Mouse (Mus musculus): ENCODE data around the gene Hes7. TPM values are rescaled to one million over a fixed set of nuclear protein-coding genes. Genes with fewer than 3 reads are reported as not detected.
A peak's percentile ranks its signal among the peaks of the same experiment; 100 is the strongest.

The Hes7 gene
- polyA plus RNA-seq, 1 experiment from 2014 or later = 0.61 TPM

DNA sequence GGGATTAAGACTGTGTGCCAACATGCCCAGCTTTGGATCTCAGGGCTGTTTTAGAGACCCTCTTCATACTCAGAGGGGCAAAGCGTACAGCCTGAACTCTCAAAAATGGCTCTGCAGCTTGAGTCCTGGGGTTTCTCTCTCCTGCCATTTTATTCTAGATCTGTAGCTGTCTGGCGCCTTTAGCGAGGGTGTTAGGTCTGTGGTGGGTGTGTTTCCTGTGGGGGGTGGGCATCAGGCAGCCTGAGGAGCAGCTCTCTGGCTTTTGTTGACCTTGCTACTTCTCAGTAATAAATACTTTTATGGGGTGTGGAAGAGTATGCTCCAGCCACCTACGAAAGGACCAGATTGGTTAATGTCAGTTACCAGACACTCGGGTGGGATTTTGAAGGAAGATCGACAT is 42.2 kb upstream of the Hes7 start:
- Histone ChIP-seq H3K9ac (no peak overlapping the region), H3K4me1 (replicated peaks) (peaks cover 19% of the 10 kb centered on the region), H3K27ac (replicated peaks) (no peak overlapping the region), H3K36me3 (no peaks in the 10 kb centered on the region), H3K4me2 (no peak overlapping the region), H3K4me3 (no peak overlapping the region), H3K27me3 (no peaks in the 10 kb centered on the region), H3K9me3 (no peaks in the 10 kb centered on the region)
- 75% methylated on average over 6 of the region's 6 CpGs for WGBS
- ATAC-seq (ENCODE audit: low read depth) = no peak

DNA sequence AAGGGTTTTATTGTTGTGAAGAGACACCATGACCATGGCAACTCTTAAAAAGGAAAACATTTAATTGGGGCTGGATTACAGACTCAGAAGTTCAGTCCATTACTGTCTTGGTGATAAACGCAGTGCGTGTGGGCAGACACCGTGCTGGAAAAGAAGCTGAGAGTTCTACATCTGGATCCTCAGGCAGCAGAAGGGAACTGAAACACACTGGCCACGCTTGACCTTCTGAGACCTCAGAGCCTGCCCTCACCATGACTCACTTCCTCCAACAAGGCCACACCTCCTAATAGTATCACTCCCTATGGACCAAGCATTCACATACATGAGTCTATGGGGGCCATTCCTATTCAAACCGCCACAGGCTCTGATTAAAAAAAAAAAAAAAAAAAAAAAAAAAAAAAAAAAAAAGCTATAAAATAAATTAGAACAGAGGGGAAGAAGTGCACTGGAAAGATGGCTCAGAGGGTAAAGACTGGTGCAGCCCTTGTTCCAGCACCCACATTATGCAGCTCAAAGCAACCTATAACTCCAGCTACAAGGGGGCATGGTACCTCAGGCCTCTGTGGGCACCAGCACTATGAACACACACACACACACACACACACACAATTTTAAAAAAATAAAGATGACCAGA is 41.3 kb upstream of the Hes7 start:
- Histone ChIP-seq H3K27me3 (no peaks in the 10 kb centered on the region), H3K9me3 (no peaks in the 10 kb centered on the region), H3K9ac (no peak overlapping the region), H3K36me3 (no peaks in the 10 kb centered on the region), H3K4me1 (replicated peaks) (peaks cover 13% of the 10 kb centered on the region), H3K27ac (replicated peaks) (no peak overlapping the region), H3K4me2 (no peak overlapping the region), H3K4me3 (no peak overlapping the region)
- WGBS = 65% methylated on average over 5 of the region's 5 CpGs
- ATAC-seq (ENCODE audit: low read depth) = no peak

DNA sequence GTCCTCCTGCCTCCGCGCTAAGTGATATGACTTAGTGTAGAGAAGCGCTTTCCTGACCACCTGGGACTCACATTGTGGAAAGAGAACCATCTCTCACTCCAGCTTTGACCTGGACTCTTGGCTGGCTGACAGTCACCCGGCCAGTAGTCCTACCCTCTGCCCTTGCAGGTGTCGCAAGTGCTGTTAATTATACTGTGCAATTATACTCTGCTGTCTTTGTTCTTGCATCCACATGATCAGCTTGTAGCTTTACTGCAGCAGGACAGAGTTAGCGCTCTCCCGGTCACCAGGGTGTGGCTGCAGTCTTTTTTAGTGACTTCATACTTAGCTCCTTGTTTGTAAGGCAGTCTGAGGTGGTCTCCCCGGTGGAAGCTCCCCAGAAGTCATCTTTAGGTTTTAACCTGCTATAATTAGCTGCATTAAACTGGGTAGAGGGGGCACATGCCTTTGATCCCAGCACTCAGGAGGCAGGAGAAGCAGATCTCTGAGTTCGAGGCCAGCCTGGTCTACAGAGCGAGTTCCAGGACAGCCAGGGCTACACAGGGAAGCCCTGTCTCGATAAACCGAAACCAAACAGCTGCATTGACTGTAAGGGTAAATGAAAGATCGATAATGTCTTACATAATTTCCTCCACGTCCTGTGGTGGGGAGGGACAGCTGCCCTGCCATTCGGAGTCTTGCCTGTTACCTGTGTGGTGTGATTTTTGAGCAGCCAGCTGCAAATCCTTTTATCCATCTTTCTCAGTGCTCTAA is 39.9 kb upstream of the Hes7 start:
- H3K27ac ChIP-seq (replicated peaks) = no peak overlapping the region
- no peak for ATAC-seq (ENCODE audit: low read depth)
- 76% methylated on average over 15 of the region's 15 CpGs for WGBS
- no peaks in the 10 kb centered on the region for H3K9me3 ChIP-seq
- H3K4me1 ChIP-seq (replicated peaks) = 0 out of 2 replicates have a peak, but pooled peaks cover 4% of the 10 kb centered on the region
- no peak overlapping the region for H3K4me3 ChIP-seq
- no peaks in the 10 kb centered on the region for H3K27me3 ChIP-seq
- no peaks in the 10 kb centered on the region for H3K36me3 ChIP-seq
- no peak overlapping the region for H3K4me2 ChIP-seq
- H3K9ac ChIP-seq = peak overlapping the region; percentile 5; the same call in 1 of the 2 replicates

DNA sequence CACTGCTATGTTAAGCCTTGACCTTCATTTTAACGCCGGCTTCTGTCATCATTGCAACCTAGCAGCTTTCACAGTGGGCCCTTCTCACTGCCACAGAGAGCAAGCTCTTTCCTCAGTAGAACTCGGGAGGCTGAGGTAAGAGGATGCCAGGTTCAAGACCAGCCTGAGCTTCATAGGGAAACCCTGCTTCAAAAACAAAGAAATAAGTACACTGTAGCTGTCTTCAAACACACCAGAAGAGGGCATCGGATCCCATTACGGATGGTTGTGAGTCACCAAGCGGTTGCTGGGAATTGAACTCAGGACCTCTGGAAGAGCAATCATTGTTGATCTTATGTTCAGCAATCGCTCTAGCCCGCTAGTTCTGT is 39.4 kb upstream of the Hes7 start:
- 87% methylated on average over 8 of the region's 8 CpGs for WGBS
- Histone ChIP-seq H3K4me1 (replicated peaks) (0 out of 2 replicates have a peak, but pooled peaks cover 4% of the 10 kb centered on the region), H3K27ac (replicated peaks) (no peak overlapping the region), H3K27me3 (no peaks in the 10 kb centered on the region), H3K4me3 (no peak overlapping the region), H3K4me2 (no peak overlapping the region), H3K9ac (no peak overlapping the region), H3K36me3 (no peaks in the 10 kb centered on the region), H3K9me3 (no peaks in the 10 kb centered on the region)
- ATAC-seq (ENCODE audit: low read depth) = no peak

DNA sequence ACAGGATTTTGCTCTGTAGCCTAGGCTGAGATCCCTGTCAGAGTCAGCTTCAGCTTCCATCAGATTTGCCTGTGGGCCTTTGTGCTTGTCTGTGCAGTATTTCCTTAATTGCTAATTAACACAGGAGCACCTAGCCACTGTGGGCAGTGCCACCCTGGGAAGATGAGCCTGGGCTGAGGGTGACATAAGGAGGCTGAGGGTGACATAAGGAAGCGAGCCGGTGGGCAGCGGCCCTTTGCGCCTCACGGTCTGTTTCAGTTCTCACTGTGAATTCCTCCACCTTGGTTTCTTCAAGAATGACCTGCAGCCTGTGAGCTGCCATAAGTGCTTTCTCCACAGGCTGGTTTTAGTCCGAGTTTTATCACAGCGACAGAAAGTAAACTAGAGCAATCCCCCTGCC is 38.6 kb upstream of the Hes7 start:
- no peak for ATAC-seq (ENCODE audit: low read depth)
- no peak overlapping the region for H3K4me2 ChIP-seq
- no peak overlapping the region for H3K9ac ChIP-seq
- H3K4me1 ChIP-seq (replicated peaks) = no peaks in the 10 kb centered on the region
- H3K27me3 ChIP-seq = no peaks in the 10 kb centered on the region
- no peak overlapping the region for H3K4me3 ChIP-seq
- no peak overlapping the region for H3K27ac ChIP-seq (replicated peaks)
- H3K36me3 ChIP-seq = no peaks in the 10 kb centered on the region
- WGBS = 85% methylated on average over 7 of the region's 7 CpGs
- H3K9me3 ChIP-seq = no peaks in the 10 kb centered on the region

DNA sequence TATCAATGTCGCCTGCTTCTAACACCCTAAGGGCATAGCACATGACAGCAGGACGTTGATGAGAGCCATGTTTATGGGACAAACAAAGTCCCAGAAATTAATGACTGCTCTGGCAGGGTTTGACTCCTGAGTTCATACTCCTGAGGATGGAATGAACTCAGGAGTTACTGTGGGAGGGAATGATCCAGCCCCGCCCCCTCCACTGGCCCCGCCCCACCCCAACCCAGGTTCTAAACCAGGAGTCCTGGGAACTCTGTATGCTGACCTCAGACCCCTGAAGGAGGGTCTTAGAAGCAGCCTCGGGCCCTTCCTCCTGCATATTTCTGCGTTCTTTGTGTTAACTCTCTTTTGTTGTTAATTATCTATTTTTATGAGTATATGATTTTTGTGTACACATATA is 34.6 kb upstream of the Hes7 start:
- Histone ChIP-seq H3K27ac (replicated peaks) (no peak overlapping the region), H3K4me3 (no peak overlapping the region), H3K36me3 (peaks cover 11% of the 10 kb centered on the region), H3K4me1 (replicated peaks) (peaks cover 29% of the 10 kb centered on the region), H3K4me2 (no peak overlapping the region), H3K9me3 (no peaks in the 10 kb centered on the region), H3K9ac (no peak overlapping the region), H3K27me3 (no peaks in the 10 kb centered on the region)
- ATAC-seq (ENCODE audit: low read depth) = no peak
- 64% methylated on average over 6 of the region's 6 CpGs for WGBS

DNA sequence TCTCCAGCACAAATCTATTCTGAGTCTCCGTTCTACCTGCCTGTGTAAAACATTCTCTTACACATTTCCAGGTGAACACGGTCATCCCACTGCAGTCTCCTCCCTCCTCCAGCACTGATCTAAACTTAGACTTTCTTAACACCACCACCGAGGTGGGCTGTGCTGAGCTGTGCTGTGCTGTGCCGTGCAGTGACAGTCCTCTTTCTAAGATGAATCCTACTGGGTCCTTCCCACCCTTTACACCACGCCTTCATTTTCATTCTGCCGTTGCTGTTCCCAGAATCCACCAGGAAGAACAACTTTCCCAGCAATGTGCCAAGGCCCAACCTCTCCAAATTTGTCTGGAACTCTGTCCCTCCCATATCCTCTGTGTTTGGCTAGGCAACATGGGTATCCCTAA is 33.8 kb upstream of the Hes7 start:
- no peaks in the 10 kb centered on the region for H3K9me3 ChIP-seq
- ATAC-seq (ENCODE audit: low read depth) = no peak
- H3K4me1 ChIP-seq (replicated peaks) = peaks cover 37% of the 10 kb centered on the region
- H3K27ac ChIP-seq (replicated peaks) = peak overlapping the region; percentile 97; the same call in 1 of the 2 replicates
- H3K36me3 ChIP-seq = peaks cover 18% of the 10 kb centered on the region
- H3K27me3 ChIP-seq = no peaks in the 10 kb centered on the region
- H3K4me2 ChIP-seq = no peak overlapping the region
- 60% methylated on average over 6 of the region's 6 CpGs for WGBS
- 0 out of 2 replicates have a peak overlapping the region, but pooled peaks have one; percentile 8 for H3K9ac ChIP-seq
- H3K4me3 ChIP-seq = no peak overlapping the region

DNA sequence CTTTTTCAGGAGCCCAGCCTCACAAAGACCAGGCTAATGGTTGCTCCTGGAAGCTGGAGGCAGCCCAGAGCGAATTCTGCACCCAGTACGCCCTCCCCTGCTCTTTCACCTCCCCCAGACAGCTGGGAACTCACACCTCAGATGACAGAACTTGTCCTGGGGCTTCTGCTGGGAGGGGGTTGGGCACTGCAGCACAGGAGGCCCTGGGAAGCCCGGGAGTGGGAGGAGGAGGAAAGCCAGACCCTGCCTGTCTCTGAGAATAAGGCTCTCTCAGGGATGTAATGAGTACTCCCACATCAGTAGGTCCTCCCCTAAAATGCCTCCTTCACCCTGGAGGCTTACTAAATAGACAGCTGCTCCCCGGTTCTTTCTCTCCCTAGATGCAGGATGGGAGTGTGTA is 33.1 kb upstream of the Hes7 start:
- ATAC-seq (ENCODE audit: low read depth) = no peak
- Histone ChIP-seq H3K9ac (0 out of 2 replicates have a peak overlapping the region, but pooled peaks have one; percentile 32), H3K27ac (replicated peaks) (peak overlapping the region; percentile 97)

DNA sequence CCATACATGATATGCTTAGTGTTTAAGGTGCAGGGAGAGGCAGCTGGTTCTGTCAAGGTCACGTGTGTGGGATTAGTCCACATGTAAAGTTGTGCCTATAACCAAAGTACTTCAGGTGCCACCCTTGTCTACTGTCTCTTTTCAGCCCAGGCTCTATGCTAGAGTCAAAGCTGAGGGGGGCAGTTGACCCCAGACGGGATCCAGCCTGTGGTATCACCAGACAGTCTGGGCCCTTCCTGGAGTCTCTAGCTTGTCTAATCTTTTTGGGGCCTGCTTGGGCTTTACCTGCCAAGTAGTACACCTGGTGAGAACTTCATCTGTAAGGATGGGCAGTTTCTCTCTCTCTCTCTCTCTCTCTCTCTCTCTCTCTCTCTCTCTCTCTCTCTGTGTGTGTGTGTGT is 32.6 kb upstream of the Hes7 start:
- no peaks in the 10 kb centered on the region for H3K9me3 ChIP-seq
- H3K4me1 ChIP-seq (replicated peaks) = peaks cover 44% of the 10 kb centered on the region
- H3K4me2 ChIP-seq = peak overlapping the region; percentile 98
- peak overlapping the region; percentile 98 for H3K4me3 ChIP-seq
- no peak for ATAC-seq (ENCODE audit: low read depth)
- H3K36me3 ChIP-seq = peaks cover 28% of the 10 kb centered on the region
- peak overlapping the region; percentile 100 for H3K9ac ChIP-seq
- H3K27me3 ChIP-seq = no peaks in the 10 kb centered on the region
- H3K27ac ChIP-seq (replicated peaks) = peak overlapping the region; percentile 97
- 63% methylated on average over 2 of the region's 2 CpGs for WGBS

More for the DNA sequence above, 33.1 kb upstream of the Hes7 start:
- 34% methylated on average over 4 of the region's 4 CpGs for whole genome bisulfite sequencing
- H3K36me3 ChIP-seq = peaks cover 25% of the 10 kb centered on the region
- H3K27me3 ChIP-seq = no peaks in the 10 kb centered on the region
- H3K4me1 ChIP-seq (replicated peaks) = peaks cover 44% of the 10 kb centered on the region
- H3K4me3 ChIP-seq = no peak overlapping the region
- no peaks in the 10 kb centered on the region for H3K9me3 ChIP-seq
- H3K4me2 ChIP-seq = no peak overlapping the region

DNA sequence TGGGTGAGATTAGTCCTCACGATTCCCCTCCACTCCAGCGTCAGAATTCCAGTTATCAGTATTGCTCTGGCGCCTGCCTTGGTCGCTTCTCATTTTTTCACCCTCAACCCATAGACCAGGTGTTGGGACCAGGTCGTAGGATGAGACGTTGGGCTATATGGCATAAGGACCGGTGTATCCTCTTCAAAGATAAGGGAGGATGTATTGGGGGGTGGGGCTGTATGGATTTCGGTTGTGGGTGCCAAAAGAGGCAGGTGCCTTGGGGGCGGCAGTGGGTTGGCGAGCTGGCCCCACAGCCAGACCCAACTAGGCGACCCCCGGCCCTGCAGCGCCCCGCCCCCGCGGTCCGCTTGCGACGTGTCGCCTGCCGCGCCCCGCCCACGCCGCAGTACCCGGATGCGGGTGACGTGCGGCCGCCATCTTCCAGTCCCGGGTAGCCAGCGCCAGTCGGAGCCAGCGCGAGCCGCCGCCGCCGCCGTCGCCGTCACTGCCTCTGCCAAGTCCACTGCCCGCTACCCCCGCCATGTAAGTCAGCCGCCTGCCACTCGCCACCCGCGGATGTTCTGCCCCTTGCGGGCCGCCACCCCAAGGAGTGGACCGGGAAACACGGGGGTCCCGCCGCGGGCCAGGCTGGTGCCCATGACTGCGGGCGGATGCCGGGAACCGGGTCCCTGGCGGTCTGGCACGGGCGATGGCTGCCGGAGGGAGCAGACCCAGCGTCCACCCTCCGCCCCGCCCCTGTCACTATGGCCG is 31.9 kb upstream of the Hes7 start, which contains the start of gene Vamp2:
Gene Vamp2 (plus strand): TSS at position 388 of the 753 bp plus-strand sequence.
- no peaks in the 10 kb centered on the region for H3K9me3 ChIP-seq
- no peaks in the 10 kb centered on the region for H3K27me3 ChIP-seq
- H3K9ac ChIP-seq = peak within 1 kb of the TSS; percentile 100
- H3K4me3 ChIP-seq = peak within 1 kb of the TSS; percentile 98
- H3K36me3 ChIP-seq = peaks cover 31% of the 10 kb centered on the region
- H3K4me1 ChIP-seq (replicated peaks) = peaks cover 44% of the 10 kb centered on the region
- WGBS = 2% methylated on average over 67 of the region's 67 CpGs
- ATAC-seq (ENCODE audit: low read depth) = peak; percentile 81
- H3K27ac ChIP-seq (replicated peaks) = peak within 1 kb of the TSS; percentile 97
- peak within 1 kb of the TSS; percentile 98 for H3K4me2 ChIP-seq

DNA sequence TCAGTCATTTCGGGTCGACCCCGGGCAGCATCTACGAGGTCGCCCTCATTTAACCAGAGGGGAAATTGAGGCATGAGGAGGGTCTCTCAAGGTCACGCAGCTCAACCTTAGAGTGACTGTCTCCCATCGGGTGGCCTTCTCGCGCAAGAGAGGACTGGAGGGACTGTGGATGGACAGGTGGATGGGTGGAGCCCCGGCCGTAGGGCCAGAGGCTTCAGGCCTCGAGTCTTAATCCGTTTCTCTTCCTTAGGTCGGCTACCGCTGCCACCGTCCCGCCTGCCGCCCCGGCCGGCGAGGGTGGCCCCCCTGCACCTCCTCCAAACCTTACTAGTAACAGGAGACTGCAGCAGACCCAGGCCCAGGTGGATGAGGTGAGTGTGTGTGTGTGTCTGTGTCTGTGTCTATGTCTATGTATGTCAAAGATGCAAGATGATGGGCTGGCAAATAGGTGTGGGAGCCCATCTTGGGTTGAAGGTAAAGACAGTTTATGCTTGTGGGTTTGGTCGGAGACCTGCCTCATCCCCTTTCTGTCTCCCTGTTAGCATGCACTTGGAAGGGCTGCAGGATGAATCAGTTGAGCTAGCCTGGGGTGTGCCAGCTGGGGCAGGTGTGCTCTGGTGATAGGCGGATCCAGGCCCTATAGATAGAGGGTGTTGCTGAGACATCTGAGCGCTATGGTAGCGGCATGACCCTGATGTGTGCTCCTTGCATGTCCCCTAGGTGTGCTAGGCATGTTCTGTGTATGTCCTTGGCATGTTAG is 31.2 kb upstream of the Hes7 start:
- ATAC-seq (ENCODE audit: low read depth) = peak; percentile 25; the same call in 1 of the 2 replicates

More for the DNA sequence above, 31.2 kb upstream of the Hes7 start:
- 12% methylated on average over 25 of the region's 25 CpGs for WGBS
- peaks cover 31% of the 10 kb centered on the region for H3K36me3 ChIP-seq
- H3K9ac ChIP-seq = peak overlapping the region; percentile 100
- no peaks in the 10 kb centered on the region for H3K9me3 ChIP-seq
- peak overlapping the region; percentile 97 for H3K27ac ChIP-seq (replicated peaks)
- peak overlapping the region; percentile 98 for H3K4me3 ChIP-seq
- no peaks in the 10 kb centered on the region for H3K27me3 ChIP-seq
- H3K4me2 ChIP-seq = peak overlapping the region; percentile 98
- peaks cover 47% of the 10 kb centered on the region for H3K4me1 ChIP-seq (replicated peaks)

Data from neural tube, embryonic 13.5 days (tissue).